Mouse (Mus musculus) cerebellum, postnatal 36 days (tissue): Measurements from ENCODE around the gene Olfr543.
"Not testable (repeated sequence)": the region's sequence is repeated elsewhere in the genome, so short reads cannot be mapped to it uniquely, and the experiment has no call there.

Experiments used
- DNase-seq, 2 experiments: peaks; one replicate each; pipeline ENCODE4 v3.0.0; 2021 to 2022; ENCODE audit warnings: mixed read lengths in 2 of 2

Olfr543 gene

GRCm38 (mm10) chr7:102481579-102481978 is at the start of gene Olfr543:
Gene Olfr543 (minus strand): TSS chr7:102481679.
- no peak for DNase-seq

- DNase-seq: no peak
These were observed 47.6 kb upstream of the Olfr543 start for GRCm38 (mm10) chr7:102529052-102529451.

- DNase-seq: no peak
These were observed 35.5 kb upstream of the Olfr543 start for GRCm38 (mm10) chr7:102517051-102517335.

GRCm38 (mm10) chr7:102516261-102517050 is 35.0 kb upstream of the Olfr543 start:
- DNase-seq: peak; percentile 46 to 54

GRCm38 (mm10) chr7:102514144-102514543 is 32.7 kb upstream of the Olfr543 start:
- DNase-seq: no peak

GRCm38 (mm10) chr7:102512814-102513435 is 31.4 kb upstream of the Olfr543 start:
- peak; percentile 87 to 90 for DNase-seq

- DNase-seq: no peak
These were observed 30.4 kb upstream of the Olfr543 start for GRCm38 (mm10) chr7:102511927-102512326.

- DNase-seq: no peak
These were observed 28.2 kb upstream of the Olfr543 start for GRCm38 (mm10) chr7:102509726-102510125.

- no peak for DNase-seq
These were observed 27.2 kb upstream of the Olfr543 start for GRCm38 (mm10) chr7:102508666-102509065.

GRCm38 (mm10) chr7:102508066-102508465 is 26.6 kb upstream of the Olfr543 start:
- no peak for DNase-seq

- peak; percentile 78 to 87 for DNase-seq
These were observed 25.4 kb upstream of the Olfr543 start for GRCm38 (mm10) chr7:102506848-102507247.

GRCm38 (mm10) chr7:102501986-102502385 is 20.5 kb upstream of the Olfr543 start:
- DNase-seq: peak; percentile 35 to 50

- no peak for DNase-seq
These were observed 18.0 kb upstream of the Olfr543 start, which contains the start of gene Olfr545 for GRCm38 (mm10) chr7:102499473-102499872. Gene Olfr545 (minus strand): TSS chr7:102499573.

- not testable (repeated sequence) for DNase-seq
These were observed 12.9 kb upstream of the Olfr543 start for GRCm38 (mm10) chr7:102494416-102494815.

GRCm38 (mm10) chr7:102488161-102488560 is 6.7 kb upstream of the Olfr543 start, which contains the start of gene Olfr544:
Gene Olfr544 (minus strand): TSS chr7:102488313.
- no peak for DNase-seq

- no peak for DNase-seq
These were observed 4.6 kb upstream of the Olfr543 start for GRCm38 (mm10) chr7:102486105-102486504.

- not testable (repeated sequence) for DNase-seq
These were observed 3.3 kb upstream of the Olfr543 start for GRCm38 (mm10) chr7:102484766-102485165.

GRCm38 (mm10) chr7:102483665-102484064 is 2.2 kb upstream of the Olfr543 start:
- no peak for DNase-seq

GRCm38 (mm10) chr7:102480821-102481220 is 658 bp downstream of the Olfr543 start:
- DNase-seq: no peak

- no peak for DNase-seq
These were observed 2.0 kb downstream of the Olfr543 start for GRCm38 (mm10) chr7:102479368-102480078.

GRCm38 (mm10) chr7:102478926-102479325 is 2.6 kb downstream of the Olfr543 start:
- no peak for DNase-seq

- no peak for DNase-seq
These were observed 3.1 kb downstream of the Olfr543 start for GRCm38 (mm10) chr7:102478425-102478824.

- DNase-seq: no peak
These were observed 4.1 kb downstream of the Olfr543 start for GRCm38 (mm10) chr7:102477377-102477776.

GRCm38 (mm10) chr7:102476601-102477000 is 4.9 kb downstream of the Olfr543 start:
- DNase-seq: no peak
